Mouse (Mus musculus): ENCODE results near the gene Vav1. TPM values are rescaled to one million over a fixed set of nuclear protein-coding genes. Genes with fewer than 3 reads are reported as not detected.

Gene Vav1
- polyA plus RNA-seq, 1 experiment from 2014 or later, result 1.4 TPM

DNA sequence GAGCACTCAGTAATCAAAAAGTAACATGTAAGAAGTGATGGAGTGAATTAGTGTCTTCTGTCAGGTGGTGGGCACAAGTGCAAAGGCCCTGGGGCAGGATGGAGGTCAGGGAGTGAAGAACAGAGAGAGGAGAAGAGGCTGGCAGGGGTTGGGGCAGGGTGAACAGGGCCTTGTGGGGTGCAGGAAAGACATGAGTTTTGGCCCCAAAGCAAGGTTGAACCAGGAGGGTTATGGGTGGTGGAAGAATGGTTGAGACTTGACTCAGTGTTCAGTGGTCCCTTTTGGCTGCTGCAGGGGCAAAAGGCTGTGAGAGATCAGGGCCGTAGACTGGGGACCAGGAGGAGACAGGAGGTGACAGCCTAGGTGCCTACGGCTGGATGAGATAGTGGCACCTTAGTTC, 363 bp upstream of the Vav1 start:
- no peaks in the 10 kb centered on the region for H3K9me3 ChIP-seq (ENCODE audit: control insufficient read depth, low read length)
- H3K27me3 ChIP-seq (ENCODE audit: control insufficient read depth, insufficient read depth, low read length), result no peaks in the 10 kb centered on the region
- H3K4me1 ChIP-seq (replicated peaks; ENCODE audit: control insufficient read depth, insufficient read depth), result no peaks in the 10 kb centered on the region; the same call in 1 of the 2 replicates
- H3K36me3 ChIP-seq (ENCODE audit: control insufficient read depth, insufficient read depth, low read length), result no peaks in the 10 kb centered on the region
- no peak overlapping the region for H3K4me2 ChIP-seq (replicated peaks; ENCODE audit: low read depth)
- 68% methylated on average over 2 of the region's 2 CpGs for WGBS
- no peak for TF ChIP-seq EP300 (optimal IDR thresholded peaks at IDR 0.05)
- TF ChIP-seq CTCF (IDR thresholded peaks at IDR 0.05; ENCODE audit: low read depth), result no peak
- DNase-seq (ENCODE audit: low spot score) (no peak), ATAC-seq (ENCODE audit: low FRiP score, low TSS enrichment) (no peak)
- H3K27ac ChIP-seq (replicated peaks), result no peak overlapping the region
- no peak overlapping the region for H3K9ac ChIP-seq (ENCODE audit: low read length)
- no peak overlapping the region for H3K4me3 ChIP-seq (ENCODE audit: low read depth, low read length)

GRCm38 (mm10) chr17:57279591-57280224, 808 bp downstream of the Vav1 start:
- H3K27me3 ChIP-seq (ENCODE audit: control insufficient read depth, insufficient read depth, low read length), result no peaks in the 10 kb centered on the region
- WGBS, result 55% methylated on average over 9 of the region's 9 CpGs
- DNase-seq (ENCODE audit: low spot score), result no peak
- no peak for TF ChIP-seq CTCF (IDR thresholded peaks at IDR 0.05; ENCODE audit: low read depth)
- TF ChIP-seq EP300 (optimal IDR thresholded peaks at IDR 0.05), result no peak
- no peak overlapping the region for H3K4me2 ChIP-seq (replicated peaks; ENCODE audit: low read depth)
- no peaks in the 10 kb centered on the region for H3K9me3 ChIP-seq (ENCODE audit: control insufficient read depth, low read length)
- H3K36me3 ChIP-seq (ENCODE audit: control insufficient read depth, insufficient read depth, low read length), result no peaks in the 10 kb centered on the region
- H3K9ac ChIP-seq (ENCODE audit: low read length), result no peak overlapping the region
- no peak for ATAC-seq (ENCODE audit: low FRiP score, low TSS enrichment)
- no peak overlapping the region for H3K4me3 ChIP-seq (ENCODE audit: low read depth, low read length)
- H3K4me1 ChIP-seq (replicated peaks; ENCODE audit: control insufficient read depth, insufficient read depth), result no peaks in the 10 kb centered on the region; the same call in 1 of the 2 replicates
- no peak overlapping the region for H3K27ac ChIP-seq (replicated peaks)

- ATAC-seq (ENCODE audit: low FRiP score, low TSS enrichment) (no peak), DNase-seq (ENCODE audit: low spot score) (no peak)
- H3K4me3 ChIP-seq (ENCODE audit: low read depth, low read length), result no peak overlapping the region
- H3K36me3 ChIP-seq (ENCODE audit: control insufficient read depth, insufficient read depth, low read length), result no peaks in the 10 kb centered on the region
- H3K27me3 ChIP-seq (ENCODE audit: control insufficient read depth, insufficient read depth, low read length), result no peaks in the 10 kb centered on the region
- 65% methylated on average over 3 of the region's 3 CpGs for WGBS
- no peaks in the 10 kb centered on the region for H3K4me1 ChIP-seq (replicated peaks; ENCODE audit: control insufficient read depth, insufficient read depth)
- no peak overlapping the region for H3K27ac ChIP-seq (replicated peaks)
- no peak overlapping the region for H3K9ac ChIP-seq (ENCODE audit: low read length)
- no peak for TF ChIP-seq EP300 (optimal IDR thresholded peaks at IDR 0.05)
- no peaks in the 10 kb centered on the region for H3K9me3 ChIP-seq (ENCODE audit: control insufficient read depth, low read length)
- H3K4me2 ChIP-seq (replicated peaks; ENCODE audit: low read depth), result no peak overlapping the region
Observed at GRCm38 (mm10) chr17:57280411-57280810, 1.5 kb downstream of the Vav1 start.

- DNase-seq (ENCODE audit: low spot score) (no peak), ATAC-seq (ENCODE audit: low FRiP score, low TSS enrichment) (no peak)
- no peaks in the 10 kb centered on the region for H3K27me3 ChIP-seq (ENCODE audit: control insufficient read depth, insufficient read depth, low read length)
- H3K4me2 ChIP-seq (replicated peaks; ENCODE audit: low read depth), result no peak overlapping the region
- no peaks in the 10 kb centered on the region for H3K36me3 ChIP-seq (ENCODE audit: control insufficient read depth, insufficient read depth, low read length)
- no peaks in the 10 kb centered on the region for H3K4me1 ChIP-seq (replicated peaks; ENCODE audit: control insufficient read depth, insufficient read depth)
- H3K9ac ChIP-seq (ENCODE audit: low read length), result no peak overlapping the region
- H3K9me3 ChIP-seq (ENCODE audit: control insufficient read depth, low read length), result no peaks in the 10 kb centered on the region
- 69% methylated on average over 5 of the region's 5 CpGs for WGBS
- TF ChIP-seq CTCF (IDR thresholded peaks at IDR 0.05; ENCODE audit: low read depth) (peak; percentile 35), EP300 (optimal IDR thresholded peaks at IDR 0.05) (no peak)
- H3K27ac ChIP-seq (replicated peaks), result no peak overlapping the region
- no peak overlapping the region for H3K4me3 ChIP-seq (ENCODE audit: low read depth, low read length)
Observed at GRCm38 (mm10) chr17:57283906-57284305, 5.0 kb downstream of the Vav1 start.

GRCm38 (mm10) chr17:57285077-57285476, 6.2 kb downstream of the Vav1 start:
- no peaks in the 10 kb centered on the region for H3K27me3 ChIP-seq (ENCODE audit: control insufficient read depth, insufficient read depth, low read length)
- TF ChIP-seq CTCF (IDR thresholded peaks at IDR 0.05; ENCODE audit: low read depth), result no peak
- no peak for TF ChIP-seq EP300 (optimal IDR thresholded peaks at IDR 0.05)
- no peak overlapping the region for H3K27ac ChIP-seq (replicated peaks)
- no peak overlapping the region for H3K4me2 ChIP-seq (replicated peaks; ENCODE audit: low read depth)
- no peaks in the 10 kb centered on the region for H3K4me1 ChIP-seq (replicated peaks; ENCODE audit: control insufficient read depth, insufficient read depth)
- ATAC-seq (ENCODE audit: low FRiP score, low TSS enrichment) (no peak), DNase-seq (ENCODE audit: low spot score) (no peak)
- no peaks in the 10 kb centered on the region for H3K36me3 ChIP-seq (ENCODE audit: control insufficient read depth, insufficient read depth, low read length)
- H3K9me3 ChIP-seq (ENCODE audit: control insufficient read depth, low read length), result no peaks in the 10 kb centered on the region
- 56% methylated on average over 2 of the region's 2 CpGs for WGBS
- no peak overlapping the region for H3K4me3 ChIP-seq (ENCODE audit: low read depth, low read length)
- H3K9ac ChIP-seq (ENCODE audit: low read length), result no peak overlapping the region

DNA sequence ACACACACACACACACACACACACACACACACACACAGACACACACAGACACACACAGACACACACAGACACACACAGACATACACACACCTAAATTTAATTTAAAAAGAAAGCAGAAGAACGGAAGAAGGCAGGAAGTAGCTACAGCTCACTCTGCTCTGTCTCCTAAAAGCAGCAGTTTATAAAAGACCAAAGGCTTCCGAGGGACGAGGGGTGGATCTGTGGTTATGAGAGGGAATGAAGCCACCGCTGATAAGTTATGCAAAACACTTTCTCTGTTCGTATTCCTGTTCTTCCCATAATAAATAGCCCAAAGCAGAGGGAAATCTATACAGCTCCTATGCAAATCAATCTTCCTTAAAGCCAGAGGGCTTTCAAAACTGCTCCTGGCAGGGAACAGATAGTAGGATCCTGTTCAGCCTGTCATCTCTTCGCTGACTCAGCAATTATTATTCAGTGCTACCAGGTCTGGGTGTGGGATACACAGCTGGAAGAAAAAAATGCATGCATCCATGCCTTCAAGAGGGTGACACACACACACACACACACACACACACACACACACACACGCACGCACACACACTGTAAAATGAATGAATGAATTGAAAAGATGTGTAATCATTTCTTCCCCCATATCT, 7.9 kb downstream of the Vav1 start:
- no peak overlapping the region for H3K9ac ChIP-seq (ENCODE audit: low read length)
- WGBS, result 64% methylated on average over 8 of the region's 8 CpGs
- DNase-seq (ENCODE audit: low spot score), result no peak
- TF ChIP-seq EP300 (optimal IDR thresholded peaks at IDR 0.05), result no peak
- TF ChIP-seq CTCF (IDR thresholded peaks at IDR 0.05; ENCODE audit: low read depth), result no peak
- no peaks in the 10 kb centered on the region for H3K27me3 ChIP-seq (ENCODE audit: control insufficient read depth, insufficient read depth, low read length)
- no peaks in the 10 kb centered on the region for H3K36me3 ChIP-seq (ENCODE audit: control insufficient read depth, insufficient read depth, low read length)
- H3K4me1 ChIP-seq (replicated peaks; ENCODE audit: control insufficient read depth, insufficient read depth), result no peaks in the 10 kb centered on the region
- no peak overlapping the region for H3K4me2 ChIP-seq (replicated peaks; ENCODE audit: low read depth)
- no peak overlapping the region for H3K27ac ChIP-seq (replicated peaks)
- H3K4me3 ChIP-seq (ENCODE audit: low read depth, low read length), result no peak overlapping the region
- no peak for ATAC-seq (ENCODE audit: low FRiP score, low TSS enrichment)
- H3K9me3 ChIP-seq (ENCODE audit: control insufficient read depth, low read length), result no peaks in the 10 kb centered on the region
